Mouse (Mus musculus): ENCODE results near the gene Shisa4. TPM values are rescaled to one million over a fixed set of nuclear protein-coding genes. Genes with fewer than 3 reads are reported as not detected.
A peak's percentile ranks its signal among the peaks of the same experiment; 100 is the strongest.

Shisa4 gene
- polyA plus RNA-seq (2014; fragmentation: Nextera tagmentation; extraction: Ambion mirVana), result 26.1 and 31.2 TPM in 2 replicates

DNA sequence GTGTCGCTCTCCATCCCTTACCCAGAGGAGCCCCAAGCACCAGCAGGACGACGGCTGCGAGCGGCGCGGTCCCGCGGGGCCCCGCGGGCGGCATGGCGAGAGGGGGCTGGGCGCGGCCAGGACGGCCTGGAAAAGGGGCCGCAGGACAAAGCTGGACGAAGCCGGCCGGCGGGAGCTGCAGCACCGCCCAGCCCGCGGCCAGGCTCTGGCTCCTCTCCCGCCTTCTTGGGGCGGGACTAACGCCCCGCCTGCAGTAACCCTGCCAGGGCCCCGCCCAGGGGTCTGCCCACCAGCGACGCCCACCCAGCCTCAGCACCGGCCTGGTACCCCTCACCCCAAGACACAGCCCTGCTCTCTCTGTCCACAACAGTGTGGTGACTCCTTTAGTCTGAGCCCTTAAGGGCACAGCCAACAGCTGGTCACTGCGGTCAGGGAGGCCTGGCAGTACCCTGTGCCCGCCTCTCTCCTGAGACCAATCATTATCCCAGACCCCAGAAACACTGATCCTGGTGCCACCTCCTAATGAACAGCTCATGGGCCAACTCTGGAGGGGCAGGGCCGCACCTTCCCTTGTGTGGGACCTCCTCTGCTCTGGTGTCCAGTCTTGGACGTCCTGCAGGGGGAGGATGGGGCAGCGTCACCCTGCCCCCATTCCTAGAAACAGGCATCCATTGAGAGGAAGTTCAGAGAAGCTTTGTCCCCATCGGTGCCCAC is at the start of gene Shisa4:
Gene Shisa4 (minus strand): TSS at position 370 of the 714 bp plus-strand sequence.
- no peaks in the 10 kb centered on the region for H3K9me3 ChIP-seq (ENCODE audit: low read depth, low read length)
- H3K36me3 ChIP-seq (ENCODE audit: insufficient read depth), result 0 out of 2 replicates have a peak, but pooled peaks cover 3% of the 10 kb centered on the region
- H3K4me1 ChIP-seq (ENCODE audit: insufficient read depth), result peaks cover 13% of the 10 kb centered on the region; the same call in 1 of the 2 replicates
- H3K27ac ChIP-seq (ENCODE audit: low read depth), result peak within 1 kb of the TSS; percentile 43
- no peaks in the 10 kb centered on the region for H3K27me3 ChIP-seq (ENCODE audit: insufficient read depth, low read length)
- peak within 1 kb of the TSS; percentile 95 for H3K4me2 ChIP-seq
- ATAC-seq (ENCODE audit: insufficient read depth) (peak; percentile 94), DNase-seq (peak; percentile 93)
- H3K9ac ChIP-seq, result peak within 1 kb of the TSS; percentile 84
- WGBS, result 2% methylated on average over 38 of the region's 38 CpGs
- peak within 1 kb of the TSS; percentile 72 for H3K4me3 ChIP-seq (ENCODE audit: low read depth, low read length)
- TF ChIP-seq CTCF (IDR thresholded peaks at IDR 0.05; ENCODE audit: low read depth), result no peak; the same call in 1 of the 2 replicates

- ATAC-seq (ENCODE audit: insufficient read depth), result no peak
- H3K36me3 ChIP-seq (ENCODE audit: insufficient read depth), result peaks cover 67% of the 10 kb centered on the region
Observed at GRCm38 (mm10) chr1:135422772-135423171, 47.7 kb upstream of the Shisa4 start.

DNA sequence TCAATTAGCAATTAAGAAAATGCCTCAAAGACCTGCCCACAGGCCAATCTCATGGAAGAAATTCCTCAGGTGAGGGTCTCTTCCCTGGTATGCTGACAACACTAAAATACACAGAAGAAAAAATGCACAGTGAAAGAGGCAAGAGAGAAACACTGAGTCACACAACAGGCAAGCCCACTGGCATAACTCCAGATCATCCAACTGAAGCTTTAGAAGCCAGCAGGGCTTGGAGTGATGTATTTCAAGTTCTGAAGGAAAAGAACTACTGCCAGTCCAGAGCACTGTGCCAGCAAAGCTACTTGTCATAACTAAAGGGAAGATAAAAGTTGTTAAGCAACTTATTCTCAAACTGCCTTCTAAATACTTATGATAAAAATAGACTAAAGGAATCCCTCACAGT is 39.0 kb upstream of the Shisa4 start:
- Histone ChIP-seq H3K4me1 (ENCODE audit: insufficient read depth) (0 out of 2 replicates have a peak, but pooled peaks cover 3% of the 10 kb centered on the region), H3K36me3 (ENCODE audit: insufficient read depth) (peaks cover 95% of the 10 kb centered on the region), H3K27me3 (ENCODE audit: insufficient read depth, low read length) (no peaks in the 10 kb centered on the region), H3K4me3 (ENCODE audit: low read depth, low read length) (no peak overlapping the region), H3K9me3 (ENCODE audit: low read depth, low read length) (no peaks in the 10 kb centered on the region), H3K9ac (no peak overlapping the region), H3K27ac (ENCODE audit: low read depth) (no peak overlapping the region), H3K4me2 (no peak overlapping the region)
- TF ChIP-seq CTCF (IDR thresholded peaks at IDR 0.05; ENCODE audit: low read depth), result no peak
- DNase-seq (peak; percentile 36), ATAC-seq (ENCODE audit: insufficient read depth) (no peak)

More at GRCm38 (mm10) chr1:135422772-135423171, 47.7 kb upstream of the Shisa4 start:
- WGBS, result 90% methylated on average over 6 of the region's 6 CpGs
- no peak for DNase-seq
- H3K9ac ChIP-seq, result no peak overlapping the region
- H3K27me3 ChIP-seq (ENCODE audit: insufficient read depth, low read length), result no peaks in the 10 kb centered on the region
- no peaks in the 10 kb centered on the region for H3K9me3 ChIP-seq (ENCODE audit: low read depth, low read length)
- H3K4me1 ChIP-seq (ENCODE audit: insufficient read depth), result peaks cover under 1% of the 10 kb centered on the region; the same call in 1 of the 2 replicates
- no peak for TF ChIP-seq CTCF (IDR thresholded peaks at IDR 0.05; ENCODE audit: low read depth)
- no peak overlapping the region for H3K4me2 ChIP-seq
- no peak overlapping the region for H3K4me3 ChIP-seq (ENCODE audit: low read depth, low read length)
- H3K27ac ChIP-seq (ENCODE audit: low read depth), result no peak overlapping the region

- no peak for ATAC-seq (ENCODE audit: insufficient read depth)
- no peak overlapping the region for H3K4me3 ChIP-seq (ENCODE audit: low read depth, low read length)
- no peaks in the 10 kb centered on the region for H3K9me3 ChIP-seq (ENCODE audit: low read depth, low read length)
- TF ChIP-seq CTCF (IDR thresholded peaks at IDR 0.05; ENCODE audit: low read depth), result no peak
- WGBS, result 91% methylated on average over 4 of the region's 4 CpGs
- peak overlapping the region; percentile 79 for H3K27ac ChIP-seq (ENCODE audit: low read depth)
- 0 out of 2 replicates have a peak, but pooled peaks cover 3% of the 10 kb centered on the region for H3K4me1 ChIP-seq (ENCODE audit: insufficient read depth)
- H3K36me3 ChIP-seq (ENCODE audit: insufficient read depth), result peaks cover 95% of the 10 kb centered on the region
- DNase-seq, result no peak
- H3K9ac ChIP-seq, result no peak overlapping the region
- no peak overlapping the region for H3K4me2 ChIP-seq
- no peaks in the 10 kb centered on the region for H3K27me3 ChIP-seq (ENCODE audit: insufficient read depth, low read length)
Observed at GRCm38 (mm10) chr1:135412130-135412529, 37.1 kb upstream of the Shisa4 start.

GRCm38 (mm10) chr1:135410967-135411366 is 35.9 kb upstream of the Shisa4 start:
- ATAC-seq (ENCODE audit: insufficient read depth) (peak; percentile 60; the same call in 1 of the 2 replicates), DNase-seq (peak; percentile 69)
- TF ChIP-seq CTCF (IDR thresholded peaks at IDR 0.05; ENCODE audit: low read depth), result no peak
- Histone ChIP-seq H3K4me3 (ENCODE audit: low read depth, low read length) (no peak overlapping the region), H3K4me1 (ENCODE audit: insufficient read depth) (0 out of 2 replicates have a peak, but pooled peaks cover 3% of the 10 kb centered on the region), H3K36me3 (ENCODE audit: insufficient read depth) (peaks cover 94% of the 10 kb centered on the region), H3K9me3 (ENCODE audit: low read depth, low read length) (no peaks in the 10 kb centered on the region), H3K4me2 (no peak overlapping the region), H3K9ac (no peak overlapping the region), H3K27ac (ENCODE audit: low read depth) (peak overlapping the region; percentile 79), H3K27me3 (ENCODE audit: insufficient read depth, low read length) (no peaks in the 10 kb centered on the region)
- WGBS, result 54% methylated on average over 2 of the region's 2 CpGs

GRCm38 (mm10) chr1:135408973-135409372 is 33.9 kb upstream of the Shisa4 start:
- no peak for ATAC-seq (ENCODE audit: insufficient read depth)
- no peaks in the 10 kb centered on the region for H3K9me3 ChIP-seq (ENCODE audit: low read depth, low read length)
- no peak overlapping the region for H3K4me3 ChIP-seq (ENCODE audit: low read depth, low read length)
- WGBS, result 95% methylated on average over 4 of the region's 4 CpGs
- no peak overlapping the region for H3K9ac ChIP-seq
- no peak overlapping the region for H3K27ac ChIP-seq (ENCODE audit: low read depth)
- no peak for DNase-seq
- 0 out of 2 replicates have a peak, but pooled peaks cover 3% of the 10 kb centered on the region for H3K4me1 ChIP-seq (ENCODE audit: insufficient read depth)
- H3K36me3 ChIP-seq (ENCODE audit: insufficient read depth), result peaks cover 96% of the 10 kb centered on the region
- TF ChIP-seq CTCF (IDR thresholded peaks at IDR 0.05; ENCODE audit: low read depth), result no peak
- H3K4me2 ChIP-seq, result no peak overlapping the region
- H3K27me3 ChIP-seq (ENCODE audit: insufficient read depth, low read length), result no peaks in the 10 kb centered on the region

GRCm38 (mm10) chr1:135405356-135405755 is 30.3 kb upstream of the Shisa4 start:
- DNase-seq (no peak), ATAC-seq (ENCODE audit: insufficient read depth) (no peak)
- H3K9me3 ChIP-seq (ENCODE audit: low read depth, low read length), result no peaks in the 10 kb centered on the region
- no peak overlapping the region for H3K9ac ChIP-seq
- no peak overlapping the region for H3K4me3 ChIP-seq (ENCODE audit: low read depth, low read length)
- H3K4me1 ChIP-seq (ENCODE audit: insufficient read depth), result no peaks in the 10 kb centered on the region
- no peak for TF ChIP-seq CTCF (IDR thresholded peaks at IDR 0.05; ENCODE audit: low read depth)
- WGBS, result 78% methylated on average over 7 of the region's 7 CpGs
- H3K27me3 ChIP-seq (ENCODE audit: insufficient read depth, low read length), result no peaks in the 10 kb centered on the region
- H3K36me3 ChIP-seq (ENCODE audit: insufficient read depth), result peaks cover 98% of the 10 kb centered on the region
- no peak overlapping the region for H3K27ac ChIP-seq (ENCODE audit: low read depth)
- H3K4me2 ChIP-seq, result no peak overlapping the region
